Mouse (Mus musculus) liver, postnatal 0 days (tissue): ENCODE data around the gene Asb6.

Source experiments
- CTCF ChIP-seq: sonication (generic); IDR thresholded peaks from 2 replicates; pipeline ENCODE4 v1.5.1; 2016; ENCODE audit warnings: antibody characterized with exemption, low read depth
- EP300 ChIP-seq: IDR thresholded peaks from 2 replicates; pipeline ENCODE4 v1.6.1; 2016; ENCODE audit warnings: antibody characterized with exemption, low read depth, mild to moderate bottlenecking

DNA sequence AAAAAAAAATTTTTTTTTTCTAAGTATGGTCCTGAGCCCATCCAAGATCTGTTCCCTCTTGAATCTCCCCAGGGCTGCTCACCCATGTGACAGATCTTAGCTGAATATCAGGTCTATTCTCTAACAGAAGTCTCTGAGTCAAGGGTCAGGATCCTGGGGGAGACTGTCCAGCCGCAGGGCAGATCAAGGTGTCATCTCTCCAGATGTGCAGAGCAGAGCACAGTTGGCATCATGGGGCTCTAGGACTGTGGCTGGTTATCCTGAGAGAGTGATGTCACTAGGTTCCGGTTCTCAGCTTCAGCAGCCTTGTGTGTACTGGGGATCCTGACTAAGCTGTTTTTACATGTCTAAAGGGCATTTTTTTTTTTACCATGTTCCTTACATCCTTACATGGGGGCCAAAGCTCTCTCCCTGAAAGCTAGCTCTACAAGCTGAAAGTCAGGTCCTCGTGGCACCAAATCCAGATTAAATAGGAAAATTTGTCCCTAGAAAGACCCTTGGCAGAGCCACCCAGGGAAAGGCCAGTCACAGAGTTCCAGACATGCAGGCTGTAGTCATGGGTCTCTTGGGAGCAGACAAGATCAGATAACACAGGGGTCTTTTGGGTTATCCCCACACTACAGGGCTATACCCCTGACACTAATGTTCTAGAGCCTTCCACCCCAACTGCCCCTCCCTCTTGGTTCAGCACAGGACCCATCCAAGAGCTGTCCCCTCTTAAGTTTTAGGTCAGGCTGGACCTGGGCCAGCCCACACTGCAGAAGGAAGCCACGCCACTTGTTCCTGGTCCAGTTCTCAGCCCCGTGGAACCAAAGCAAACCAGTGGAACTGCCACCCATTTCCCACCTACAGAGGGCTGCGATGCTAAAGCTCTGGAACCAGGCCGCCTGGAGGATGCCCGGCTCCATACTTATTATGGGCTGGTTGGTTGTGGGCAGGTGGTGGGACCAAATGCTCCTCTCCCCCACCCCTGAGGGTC, 47.5 kb downstream of the Asb6 start:
- no peak for TF ChIP-seq CTCF
- TF ChIP-seq EP300 = no peak
